Mouse (Mus musculus): ENCODE results near the gene Ndufs8.

Gene Ndufs8

DNA sequence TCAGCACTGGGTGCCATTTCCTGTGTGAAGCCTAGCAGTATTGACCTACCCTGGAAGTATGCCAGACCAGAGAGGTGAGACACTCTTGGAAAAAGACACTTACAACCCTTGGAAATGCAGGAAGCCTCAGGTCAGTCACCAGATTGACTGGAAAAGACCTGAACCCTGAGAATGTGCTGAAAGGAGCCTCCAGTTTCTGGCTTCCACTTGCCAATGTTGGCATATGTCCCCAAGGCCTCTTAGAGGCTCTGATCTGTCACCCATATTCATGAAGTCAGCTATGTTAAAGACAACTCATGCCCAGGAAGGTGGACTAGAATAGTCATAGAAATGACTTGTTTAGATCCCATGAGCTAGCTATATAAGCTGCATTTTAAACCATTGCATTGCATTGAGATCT lies 41.1 kb downstream of the Ndufs8 start:
- intact Hi-C loops (cut with DNase I), result no loop called here

DNA sequence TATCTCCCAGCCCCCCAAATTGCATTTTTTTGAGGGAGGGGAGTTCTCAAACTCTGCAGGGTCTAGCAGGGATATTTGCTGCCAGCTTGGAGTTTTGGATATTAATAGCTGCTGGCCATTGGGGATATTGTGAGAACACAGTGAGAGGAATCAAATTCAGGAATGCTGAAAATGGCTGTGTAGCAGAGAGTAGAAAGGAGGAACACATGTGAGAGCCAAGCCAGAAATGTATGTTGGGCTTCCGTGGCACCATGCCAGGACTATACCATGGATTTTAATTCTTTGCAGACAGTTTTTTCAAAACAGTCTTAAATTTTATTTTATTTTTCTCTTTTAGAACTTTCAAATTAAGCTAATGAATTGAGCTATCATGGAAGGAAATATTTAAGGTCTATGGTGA lies 44.3 kb downstream of the Ndufs8 start:
- intact Hi-C loops (cut with DNase I), result no loop called here

DNA sequence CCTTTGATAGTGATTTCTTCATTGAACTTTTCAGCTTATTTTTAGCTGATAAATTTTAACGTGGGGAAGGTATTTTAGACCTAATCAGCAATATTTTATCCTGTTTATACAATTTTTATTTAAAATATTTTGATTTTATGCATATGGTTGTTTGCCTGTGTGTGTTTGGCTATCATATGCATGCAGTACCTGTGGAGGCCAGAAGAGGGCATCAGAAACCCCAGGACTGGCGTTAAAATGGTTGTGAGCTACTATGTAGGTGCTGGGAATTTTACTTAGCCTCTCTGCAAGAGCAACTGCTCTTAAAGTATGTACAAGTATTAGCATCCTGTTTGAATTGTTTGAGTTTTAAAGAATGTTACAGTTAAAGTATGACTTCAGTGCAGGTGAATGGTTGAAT lies 47.6 kb downstream of the Ndufs8 start:
- intact Hi-C loops (cut with DNase I), result no loop called here

DNA sequence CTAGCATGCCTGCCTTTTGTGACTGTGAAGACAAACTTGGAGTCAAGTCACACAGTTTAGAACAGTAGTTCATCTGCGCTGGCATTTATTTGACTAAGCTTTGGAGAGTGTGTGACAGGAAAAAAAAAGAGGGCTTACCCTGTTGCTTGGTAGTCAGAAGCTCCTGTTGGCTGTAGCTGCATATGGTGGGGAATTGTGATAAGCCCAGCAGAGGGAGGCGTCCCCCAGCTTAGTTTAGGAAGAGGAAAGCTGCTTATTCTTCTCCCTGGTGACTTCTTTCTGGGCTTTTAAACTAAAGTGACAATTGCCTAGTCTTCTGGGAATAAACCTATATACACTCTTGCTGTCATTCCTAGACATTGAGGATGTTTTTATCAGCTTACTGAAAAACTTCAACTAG lies 49.9 kb downstream of the Ndufs8 start:
- intact Hi-C loops (cut with DNase I), result no loop called here
